Mouse (Mus musculus) hindbrain, embryonic 11.5 days (tissue): Measurements from ENCODE around the gene Slc7a5. TPM values are rescaled to one million over a fixed set of nuclear protein-coding genes. Genes with fewer than 3 reads are reported as not detected.

ENCODE experiments used
- ATAC-seq: fragments of 200-750 bp; cut with Nextera tagmentation; 2 replicates; pipeline ENCODE4 v1.8.0; 2017; ENCODE audit warnings: mild to moderate bottlenecking, moderate TSS enrichment, moderate library complexity; ENCODE audit not compliant: low FRiP score
- DNase-seq: peaks from one replicate; pipeline ENCODE4 v3.0.0-alpha.2; 2015; ENCODE audit warnings: low spot score
- H3K27ac ChIP-seq: fragments of 300-500 bp; sonication (generic); 2 replicates; pipeline ENCODE4 v1.5.1; 2014; ENCODE audit warnings: mild to moderate bottlenecking, low read depth, low read length
- H3K27me3 ChIP-seq: fragments of 300-500 bp; sonication (generic); 2 replicates; pipeline ENCODE4 v1.6.1; 2014; ENCODE audit warnings: mild to moderate bottlenecking, low read length, moderate library complexity, mixed read lengths; ENCODE audit not compliant: control insufficient read depth, insufficient read depth
- H3K36me3 ChIP-seq: fragments of 300-500 bp; sonication (generic); 2 replicates; pipeline ENCODE4 v1.6.1; 2014; ENCODE audit warnings: mild to moderate bottlenecking, low read length, moderate library complexity, mixed read lengths; ENCODE audit not compliant: control insufficient read depth, insufficient read depth
- H3K4me1 ChIP-seq: fragments of 300-500 bp; sonication (generic); replicated peaks from 2 replicates; pipeline ENCODE4 v1.6.1; 2014; ENCODE audit warnings: low read length, mixed read lengths; ENCODE audit not compliant: control insufficient read depth, insufficient read depth
- H3K4me2 ChIP-seq: fragments of 300-500 bp; sonication (generic); replicated peaks from 2 replicates; pipeline ENCODE4 v1.6.1; 2014; ENCODE audit warnings: mild to moderate bottlenecking, low read depth, low read length
- H3K4me3 ChIP-seq: fragments of 300-500 bp; sonication (generic); 2 replicates; pipeline ENCODE4 v1.5.1; 2014; ENCODE audit warnings: low read depth, low read length
- H3K9ac ChIP-seq: fragments of 300-500 bp; sonication (generic); 2 replicates; pipeline ENCODE4 v1.6.1; 2014; ENCODE audit warnings: low read depth, low read length
- H3K9me3 ChIP-seq: fragments of 300-500 bp; sonication (generic); 2 replicates; pipeline ENCODE4 v1.6.1; 2016; ENCODE audit warnings: low read length; ENCODE audit not compliant: control insufficient read depth
- WGBS: fragments of 180-500 bp; shearing (Covaris S2); extraction: QIAGEN DNeasy Blood & Tissue Kit; methylation state at CpG from one replicate; pipeline ENCODE4 v1.1.7; 2014; 5-methylcytosine and 5-hydroxymethylcytosine counted together
- polyA plus RNA-seq: library from polyadenylated mRNA; unstranded; fragments of >200 nt; fragmentation: Nextera tagmentation; extraction: Ambion mirVana; gene quantifications from 2 replicates; pipeline ENCODE4 v1.2.1, GENCODE M21; 2014

The Slc7a5 gene
- polyA plus RNA-seq, 1 experiment from 2014 or later, result 23.3 TPM

GRCm38 (mm10) chr8:121919158-121919557 is 11.7 kb upstream of the Slc7a5 start:
- no peaks in the 10 kb centered on the region for H3K4me1 ChIP-seq
- no peaks in the 10 kb centered on the region for H3K9me3 ChIP-seq
- H3K4me3 ChIP-seq, result no peak overlapping the region
- H3K4me2 ChIP-seq, result no peak overlapping the region
- H3K9ac ChIP-seq, result no peak overlapping the region
- no peaks in the 10 kb centered on the region for H3K27me3 ChIP-seq
- no peak for DNase-seq
- ATAC-seq, result no peak
- H3K36me3 ChIP-seq, result no peaks in the 10 kb centered on the region
- WGBS, result 76% methylated on average over 4 of the region's 4 CpGs
- H3K27ac ChIP-seq, result no peak overlapping the region

- H3K27me3 ChIP-seq, result peaks cover 2% of the 10 kb centered on the region; the same call in 1 of the 2 replicates
- no peaks in the 10 kb centered on the region for H3K9me3 ChIP-seq
- no peak overlapping the region for H3K27ac ChIP-seq
- WGBS, result 88% methylated on average over 8 of the region's 8 CpGs
- no peaks in the 10 kb centered on the region for H3K4me1 ChIP-seq
- no peak overlapping the region for H3K4me2 ChIP-seq
- H3K4me3 ChIP-seq, result no peak overlapping the region
- no peak for ATAC-seq
- H3K36me3 ChIP-seq, result no peaks in the 10 kb centered on the region
- DNase-seq, result no peak
- no peak overlapping the region for H3K9ac ChIP-seq
Measured at GRCm38 (mm10) chr8:121913378-121913777, 5.9 kb upstream of the Slc7a5 start.

- ATAC-seq (no peak), DNase-seq (no peak)
- Histone ChIP-seq H3K27me3 (peaks cover 2% of the 10 kb centered on the region; the same call in 1 of the 2 replicates), H3K9me3 (no peaks in the 10 kb centered on the region), H3K27ac (no peak overlapping the region), H3K4me1 (no peaks in the 10 kb centered on the region), H3K9ac (no peak overlapping the region), H3K4me3 (no peak overlapping the region), H3K4me2 (no peak overlapping the region), H3K36me3 (no peaks in the 10 kb centered on the region)
- 68% methylated on average over 3 of the region's 3 CpGs for WGBS
Measured at GRCm38 (mm10) chr8:121912831-121913230, 5.3 kb upstream of the Slc7a5 start.

GRCm38 (mm10) chr8:121911987-121912386 is 4.5 kb upstream of the Slc7a5 start:
- Histone ChIP-seq H3K9ac (no peak overlapping the region), H3K9me3 (no peaks in the 10 kb centered on the region), H3K27ac (no peak overlapping the region), H3K4me3 (no peak overlapping the region), H3K4me2 (no peak overlapping the region), H3K36me3 (no peaks in the 10 kb centered on the region), H3K27me3 (peaks cover 2% of the 10 kb centered on the region; the same call in 1 of the 2 replicates), H3K4me1 (no peaks in the 10 kb centered on the region)
- no peak for DNase-seq
- WGBS, result 74% methylated on average over 7 of the region's 7 CpGs
- no peak for ATAC-seq

GRCm38 (mm10) chr8:121911400-121911799 is 3.9 kb upstream of the Slc7a5 start:
- H3K27ac ChIP-seq, result no peak overlapping the region
- no peak overlapping the region for H3K4me3 ChIP-seq
- ATAC-seq (no peak), DNase-seq (no peak)
- peaks cover 2% of the 10 kb centered on the region; the same call in 1 of the 2 replicates for H3K27me3 ChIP-seq
- H3K4me2 ChIP-seq, result no peak overlapping the region
- H3K36me3 ChIP-seq, result no peaks in the 10 kb centered on the region
- H3K4me1 ChIP-seq, result no peaks in the 10 kb centered on the region
- WGBS, result 93% methylated on average over 6 of the region's 6 CpGs
- H3K9me3 ChIP-seq, result no peaks in the 10 kb centered on the region
- no peak overlapping the region for H3K9ac ChIP-seq

- Histone ChIP-seq H3K4me1 (peaks cover 6% of the 10 kb centered on the region; the same call in 1 of the 2 replicates), H3K36me3 (no peaks in the 10 kb centered on the region), H3K9me3 (no peaks in the 10 kb centered on the region), H3K4me2 (no peak overlapping the region), H3K27ac (no peak overlapping the region), H3K27me3 (peaks cover 2% of the 10 kb centered on the region; the same call in 1 of the 2 replicates), H3K9ac (no peak overlapping the region), H3K4me3 (no peak overlapping the region)
- ATAC-seq, result no peak
- WGBS, result 11% methylated on average over 6 of the region's 6 CpGs
- peak; percentile 83 for DNase-seq
Measured at GRCm38 (mm10) chr8:121909663-121910062, 2.2 kb upstream of the Slc7a5 start.

- H3K27ac ChIP-seq, result no peak overlapping the region
- ATAC-seq, result no peak
- H3K4me2 ChIP-seq, result no peak overlapping the region
- no peak for DNase-seq
- H3K9me3 ChIP-seq, result no peaks in the 10 kb centered on the region
- H3K4me1 ChIP-seq, result peaks cover 6% of the 10 kb centered on the region; the same call in 1 of the 2 replicates
- no peaks in the 10 kb centered on the region for H3K36me3 ChIP-seq
- no peak overlapping the region for H3K4me3 ChIP-seq
- H3K9ac ChIP-seq, result no peak overlapping the region
- WGBS, result 75% methylated on average over 8 of the region's 8 CpGs
- H3K27me3 ChIP-seq, result peaks cover 2% of the 10 kb centered on the region; the same call in 1 of the 2 replicates
Measured at GRCm38 (mm10) chr8:121909148-121909541, 1.7 kb upstream of the Slc7a5 start.

- Histone ChIP-seq H3K9me3 (no peaks in the 10 kb centered on the region), H3K4me1 (peaks cover 6% of the 10 kb centered on the region; the same call in 1 of the 2 replicates), H3K9ac (no peak overlapping the region), H3K4me3 (no peak overlapping the region), H3K36me3 (no peaks in the 10 kb centered on the region), H3K4me2 (peak overlapping the region; percentile 98; the same call in 1 of the 2 replicates), H3K27ac (no peak overlapping the region), H3K27me3 (peaks cover 2% of the 10 kb centered on the region; the same call in 1 of the 2 replicates)
- ATAC-seq (no peak), DNase-seq (no peak)
- 61% methylated on average over 8 of the region's 8 CpGs for WGBS
Measured at GRCm38 (mm10) chr8:121908378-121909147, 1.1 kb upstream of the Slc7a5 start.
